In the genomic region with DNA sequence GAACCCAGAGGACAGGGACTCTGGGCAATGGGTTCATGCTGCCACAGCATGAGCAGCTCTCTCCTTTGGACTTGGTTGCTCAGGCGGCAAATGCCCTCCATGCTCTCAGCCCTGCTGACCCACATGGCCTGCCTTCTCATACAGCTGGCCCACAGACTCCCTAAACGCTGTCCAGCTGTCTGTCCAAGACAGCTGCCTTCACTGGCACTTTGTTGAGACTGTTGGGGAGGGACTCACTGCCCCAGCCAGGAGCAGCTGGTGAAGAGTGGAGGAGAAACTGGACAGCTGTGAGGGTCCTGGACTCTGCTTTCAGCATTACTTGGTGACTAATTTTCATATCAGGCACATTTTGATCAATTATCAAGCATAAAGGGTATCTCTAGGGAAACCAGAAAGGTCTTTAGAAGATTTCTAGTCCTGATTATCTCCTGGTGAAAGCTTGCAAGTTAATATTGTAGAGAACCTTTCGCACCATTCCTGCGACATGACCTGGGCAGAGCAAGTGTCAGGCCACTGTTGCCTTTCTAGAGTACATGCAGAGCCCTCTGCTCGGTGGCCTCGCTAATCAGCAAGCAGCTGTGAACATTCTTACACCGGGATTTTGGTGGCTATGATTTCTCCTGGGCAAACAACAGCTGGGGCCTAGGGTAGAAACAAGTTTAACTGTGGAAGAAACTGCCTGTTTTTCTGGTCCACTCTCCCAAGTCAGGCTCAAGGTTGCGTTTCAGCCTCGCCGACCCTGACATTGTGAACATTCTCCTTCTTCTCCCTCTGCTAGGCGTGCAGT, we compare ENCODE assay signal across 32 mouse cellular contexts. TPM values are rescaled to one million over a fixed set of nuclear protein-coding genes. Genes with fewer than 3 reads are reported as not detected.
DNase-seq lines count a peak whose midpoint lies in the region; ATAC-seq and TF ChIP-seq lines count a peak whose summit lies in the region.
"Had no signal": no experiment of that assay in that cellular context is flagged by ENCODE, and none has a peak within 500 bp of the region (broad histone marks: within the 10 kb centered on the region; RNA-seq: fewer than 3 reads in every experiment).

No protein-coding gene starts in this region.

- 77% methylated on average over 11 of the region's 11 CpGs for WGBS in embryonic facial prominence, embryonic 14.5 days
- WGBS in embryonic facial prominence, embryonic 10.5 days, result 80% methylated on average over 11 of the region's 11 CpGs
- WGBS in heart, postnatal 0 days, result 53% methylated on average over 11 of the region's 11 CpGs

- no peak overlapping the region for H3K4me3 ChIP-seq in embryonic facial prominence, embryonic 14.5 days (ENCODE audit: low read depth, low read length)
- no peak overlapping the region for H3K4me3 ChIP-seq in embryonic facial prominence, embryonic 10.5 days
- H3K4me3 ChIP-seq in heart, postnatal 0 days (ENCODE audit: low read depth, low read length), result no peak overlapping the region
- H3K4me3 ChIP-seq: embryonic facial prominence, embryonic 13.5 days; hindbrain, embryonic 15.5 days; layer of hippocampus, adult 2 months; limb, embryonic 12.5 days; liver, embryonic 15.5 days; neural tube, embryonic 15.5 days had no signal

- H3K36me3 ChIP-seq in embryonic facial prominence, embryonic 14.5 days (ENCODE audit: control insufficient read depth, insufficient read depth, low read length), result no peaks in the 10 kb centered on the region
- H3K36me3 ChIP-seq in embryonic facial prominence, embryonic 10.5 days (replicated peaks), result no peaks in the 10 kb centered on the region
- H3K36me3 ChIP-seq in heart, postnatal 0 days (replicated peaks; ENCODE audit: control insufficient read depth, insufficient read depth, low read length), result no peaks in the 10 kb centered on the region
- H3K36me3 ChIP-seq: embryonic facial prominence, embryonic 13.5 days; hindbrain, embryonic 15.5 days; limb, embryonic 12.5 days; liver, embryonic 15.5 days; neural tube, embryonic 15.5 days had no signal

- H3K27me3 ChIP-seq in embryonic facial prominence, embryonic 14.5 days (replicated peaks; ENCODE audit: control insufficient read depth, insufficient read depth, low read length), result no peaks in the 10 kb centered on the region
- H3K27me3 ChIP-seq in embryonic facial prominence, embryonic 10.5 days (replicated peaks; ENCODE audit: low read depth, poor library complexity, severe bottlenecking), result no peaks in the 10 kb centered on the region
- no peaks in the 10 kb centered on the region for H3K27me3 ChIP-seq in heart, postnatal 0 days (ENCODE audit: control insufficient read depth, insufficient read depth, low read length)
- H3K27me3 ChIP-seq: embryonic facial prominence, embryonic 13.5 days; hindbrain, embryonic 15.5 days; limb, embryonic 12.5 days; liver, embryonic 15.5 days; neural tube, embryonic 15.5 days had no signal

- H3K27ac ChIP-seq in embryonic facial prominence, embryonic 14.5 days (replicated peaks; ENCODE audit: low read depth, low read length), result no peak overlapping the region
- no peak overlapping the region for H3K27ac ChIP-seq in embryonic facial prominence, embryonic 10.5 days (replicated peaks)
- H3K27ac ChIP-seq in heart, postnatal 0 days (ENCODE audit: low read depth), result peak overlapping the region; percentile 41; the same call in 1 of the 2 replicates
- H3K27ac ChIP-seq: embryonic facial prominence, embryonic 13.5 days; hindbrain, embryonic 15.5 days; layer of hippocampus, adult 2 months; limb, embryonic 12.5 days; liver, embryonic 15.5 days; neural tube, embryonic 15.5 days had no signal

- no peaks in the 10 kb centered on the region for H3K4me1 ChIP-seq in embryonic facial prominence, embryonic 14.5 days (ENCODE audit: control insufficient read depth, insufficient read depth, low read length)
- peaks cover 14% of the 10 kb centered on the region for H3K4me1 ChIP-seq in embryonic facial prominence, embryonic 10.5 days
- peaks cover 24% of the 10 kb centered on the region for H3K4me1 ChIP-seq in heart, postnatal 0 days (ENCODE audit: control insufficient read depth, insufficient read depth)

- H3K9me3 ChIP-seq in embryonic facial prominence, embryonic 14.5 days (ENCODE audit: control insufficient read depth, low read length), result no peaks in the 10 kb centered on the region
- no peaks in the 10 kb centered on the region for H3K9me3 ChIP-seq in embryonic facial prominence, embryonic 10.5 days
- H3K9me3 ChIP-seq in heart, postnatal 0 days (replicated peaks; ENCODE audit: control insufficient read depth, low read length), result no peaks in the 10 kb centered on the region
- H3K9me3 ChIP-seq: embryonic facial prominence, embryonic 13.5 days; hindbrain, embryonic 15.5 days; limb, embryonic 12.5 days; liver, embryonic 15.5 days; neural tube, embryonic 15.5 days had no signal

- no peak for TF ChIP-seq EP300 in heart, postnatal 0 days (IDR thresholded peaks at IDR 0.05; ENCODE audit: low read depth)

- no peak overlapping the region for H3K9ac ChIP-seq in embryonic facial prominence, embryonic 14.5 days (ENCODE audit: low read depth, low read length)
- no peak overlapping the region for H3K9ac ChIP-seq in heart, postnatal 0 days (replicated peaks; ENCODE audit: low read depth, low read length)
- H3K9ac ChIP-seq: embryonic facial prominence, embryonic 13.5 days; hindbrain, embryonic 15.5 days; limb, embryonic 12.5 days; liver, embryonic 15.5 days; neural tube, embryonic 15.5 days had no signal

- DNase-seq in embryonic facial prominence, embryonic 14.5 days (ENCODE audit: low spot score), result peak; percentile 68
- no peak for DNase-seq in embryonic facial prominence, embryonic 10.5 days (ENCODE audit: low spot score)
- DNase-seq in heart, postnatal 0 days (ENCODE audit: low spot score), result no peak
- no peak for DNase-seq in heart, postnatal 36 days
- DNase-seq in ovary, postnatal 36 days (ENCODE audit: low spot score), result peak; percentile 44
- DNase-seq in ovary, postnatal 14 days (ENCODE audit: low spot score), result no peak
- peak; percentile 57 for DNase-seq in lung, postnatal 36 days
- no peak for DNase-seq in cerebellum, adult 11 months
- DNase-seq: adrenal gland, postnatal 10 days; cerebellum, adult 2 months; cerebellum, postnatal 25 days; gastrocnemius, postnatal 25 days; kidney, adult 8-10 months; kidney, postnatal 14 days; thymus, postnatal 25 days had no signal

- TF ChIP-seq CTCF in heart, postnatal 0 days (IDR thresholded peaks at IDR 0.05; ENCODE audit: low read depth), result no peak

- intact Hi-C loops in heart, postnatal 36 days (cut with DNase I), result no loop called here

- peak; percentile 28; the same call in 1 of the 2 replicates for ATAC-seq in embryonic facial prominence, embryonic 14.5 days (ENCODE audit: low read depth)
- no peak for ATAC-seq in heart, postnatal 0 days (ENCODE audit: insufficient read depth, low read depth)
- ATAC-seq: activated CD4-positive, CD25-positive, alpha-beta regulatory T cell, adult 4 months; forebrain, embryonic 14.5 days had no signal

- H3K4me2 ChIP-seq in embryonic facial prominence, embryonic 14.5 days (ENCODE audit: low read depth, low read length), result no peak overlapping the region
- H3K4me2 ChIP-seq in heart, postnatal 0 days (ENCODE audit: low read depth, low read length), result no peak overlapping the region
- H3K4me2 ChIP-seq: embryonic facial prominence, embryonic 13.5 days; heart, embryonic 11.5 days; hindbrain, embryonic 15.5 days; limb, embryonic 12.5 days; liver, embryonic 15.5 days; midbrain, embryonic 11.5 days; neural tube, embryonic 15.5 days had no signal

RNA-seq across cellular contexts. Expression of gene Arhgef7, which starts 25.8 kb away (rescaled TPM):
- polyA plus RNA-seq in embryonic facial prominence, embryonic 14.5 days (2014; fragmentation: Nextera tagmentation; extraction: Ambion mirVana), result 45.7 and 48.1 TPM in 2 replicates
- polyA plus RNA-seq in embryonic facial prominence, embryonic 10.5 days (2016; fragmentation: Nextera tagmentation; extraction: Ambion mirVana), result 50.3 and 55.1 TPM in 2 replicates
- 77.1 TPM in 2 replicates for total RNA-seq in heart, postnatal 0 days (2014; rRNA removed; ENCODE audit: low replicate concordance)
- 43.7 and 49.2 TPM in 2 replicates for polyA plus RNA-seq in heart, postnatal 0 days (2015; fragmentation: Nextera tagmentation; extraction: Ambion mirVana)
- 100 to 1,000 TPM; 125 to 130 TPM for total RNA-seq in heart, postnatal 36 days (2021)

RNA-seq across cellular contexts. Expression of gene 1700016D06Rik, which starts 52.5 kb away (rescaled TPM):
- 0.26 TPM in 1 of 2 replicates, not detected in the other for polyA plus RNA-seq in embryonic facial prominence, embryonic 14.5 days (2014; fragmentation: Nextera tagmentation; extraction: Ambion mirVana)
- polyA plus RNA-seq in embryonic facial prominence, embryonic 10.5 days (2016; fragmentation: Nextera tagmentation; extraction: Ambion mirVana), result 0.11 TPM in 1 of 2 replicates, not detected in the other
- total RNA-seq in heart, postnatal 0 days (2014; rRNA removed; ENCODE audit: low replicate concordance), result not detected in 2 replicates
- polyA plus RNA-seq in heart, postnatal 0 days (2015; fragmentation: Nextera tagmentation; extraction: Ambion mirVana), result not detected in 2 replicates
- not detected for total RNA-seq in heart, postnatal 36 days (2021)
- total RNA-seq: adrenal gland, postnatal 10 days; gastrocnemius, postnatal 25 days; heart, postnatal 25 days; layer of hippocampus, adult 2 months; layer of hippocampus, postnatal 25 days; left cerebral cortex, postnatal 10 days; megakaryocyte progenitor cell, adult 5-6 weeks; midbrain, postnatal 0 days had no signal
- polyA plus RNA-seq: cerebellum, adult 2 months; embryonic facial prominence, embryonic 13.5 days; forebrain, embryonic 14.5 days; heart, embryonic 11.5 days; hindbrain, embryonic 15.5 days; intestine, embryonic 14.5 days; limb, embryonic 12.5 days; liver, embryonic 15.5 days; midbrain, embryonic 11.5 days; neural tube, embryonic 15.5 days; small intestine, adult 2 months had no signal

Comparison
In these comparisons a context has a peak if more than half of its experiments do, and no peak if none do; other contexts are left out.
1. DNase-seq: peak in embryonic facial prominence, embryonic 14.5 days (single experiment), ovary, postnatal 36 days (single experiment) and lung, postnatal 36 days (single experiment); none in embryonic facial prominence, embryonic 10.5 days (single experiment), heart, postnatal 0 days (single experiment), heart, postnatal 36 days (0 of 2), ovary, postnatal 14 days (single experiment) and cerebellum, adult 11 months (single experiment).